Mouse (Mus musculus) liver, embryonic 13.5 days (tissue): ENCODE measurements around the gene Pla1a. TPM values are rescaled to one million over a fixed set of nuclear protein-coding genes. Genes with fewer than 3 reads are reported as not detected.

Experiments
- ATAC-seq: fragments of 200-750 bp; cut with Nextera tagmentation; 2 replicates; pipeline ENCODE4 v1.8.0; 2017; ENCODE audit warnings: low read depth, mild to moderate bottlenecking, moderate number of reproducible peaks, moderate library complexity
- DNase-seq: peaks from one replicate; pipeline ENCODE4 v3.0.0; 2022
- H3K27ac ChIP-seq: fragments of 300-500 bp; sonication (generic); 2 replicates; pipeline ENCODE4 v1.5.1; 2015; ENCODE audit warnings: moderate library complexity, mild to moderate bottlenecking, inconsistent platforms
- H3K27me3 ChIP-seq: fragments of 300-500 bp; sonication (generic); 2 replicates; pipeline ENCODE4 v1.6.1; 2015; ENCODE audit warnings: mild to moderate bottlenecking, inconsistent platforms
- H3K36me3 ChIP-seq: fragments of 300-500 bp; sonication (generic); 2 replicates; pipeline ENCODE4 v1.6.1; 2015; ENCODE audit warnings: mild to moderate bottlenecking, inconsistent platforms
- H3K4me1 ChIP-seq: fragments of 300-500 bp; sonication (generic); replicated peaks from 2 replicates; pipeline ENCODE4 v1.6.1; 2015; ENCODE audit warnings: inconsistent platforms
- H3K4me2 ChIP-seq: fragments of 300-500 bp; sonication (generic); 2 replicates; pipeline ENCODE4 v1.6.1; 2015; ENCODE audit warnings: inconsistent platforms, mild to moderate bottlenecking, moderate library complexity
- H3K4me3 ChIP-seq: fragments of 300-500 bp; sonication (generic); replicated peaks from 2 replicates; pipeline ENCODE4 v1.5.1; 2015; ENCODE audit warnings: mild to moderate bottlenecking, inconsistent platforms
- H3K9ac ChIP-seq: fragments of 300-500 bp; sonication (generic); 2 replicates; pipeline ENCODE4 v1.6.1; 2015; ENCODE audit warnings: mild to moderate bottlenecking, inconsistent platforms
- H3K9me3 ChIP-seq: fragments of 300-500 bp; sonication (generic); replicated peaks from 2 replicates; pipeline ENCODE4 v1.6.1; 2016; ENCODE audit warnings: inconsistent platforms
- WGBS: fragments of 180-500 bp; shearing (Covaris S2); methylation state at CpG from one replicate; pipeline ENCODE4 v1.1.7; 2015; ENCODE audit not compliant: insufficient replicate concordance; 5-methylcytosine and 5-hydroxymethylcytosine counted together
- polyA plus RNA-seq: library from polyadenylated mRNA; unstranded; fragments of >200 nt; fragmentation: Nextera tagmentation; extraction: Ambion mirVana; gene quantifications from 2 replicates; pipeline ENCODE4 v1.2.1, GENCODE M21; 2015

The Pla1a gene
- polyA plus RNA-seq, 1 experiment from 2014 or later: 8.4 TPM

GRCm38 (mm10) chr16:38363256-38363595 is 69.7 kb downstream of the Pla1a start:
- no peak overlapping the region; the same call in 1 of the 2 replicates for H3K4me2 ChIP-seq
- no peak for DNase-seq
- no peak overlapping the region for H3K4me3 ChIP-seq
- no peak for ATAC-seq
- 32% methylated on average over 3 of the region's 3 CpGs for WGBS
- no peak overlapping the region for H3K27ac ChIP-seq
- H3K36me3 ChIP-seq: no peaks in the 10 kb centered on the region
- no peaks in the 10 kb centered on the region for H3K9me3 ChIP-seq
- no peaks in the 10 kb centered on the region for H3K27me3 ChIP-seq
- peak overlapping the region; percentile 29; the same call in 1 of the 2 replicates for H3K9ac ChIP-seq
- H3K4me1 ChIP-seq: peaks cover 59% of the 10 kb centered on the region

DNA sequence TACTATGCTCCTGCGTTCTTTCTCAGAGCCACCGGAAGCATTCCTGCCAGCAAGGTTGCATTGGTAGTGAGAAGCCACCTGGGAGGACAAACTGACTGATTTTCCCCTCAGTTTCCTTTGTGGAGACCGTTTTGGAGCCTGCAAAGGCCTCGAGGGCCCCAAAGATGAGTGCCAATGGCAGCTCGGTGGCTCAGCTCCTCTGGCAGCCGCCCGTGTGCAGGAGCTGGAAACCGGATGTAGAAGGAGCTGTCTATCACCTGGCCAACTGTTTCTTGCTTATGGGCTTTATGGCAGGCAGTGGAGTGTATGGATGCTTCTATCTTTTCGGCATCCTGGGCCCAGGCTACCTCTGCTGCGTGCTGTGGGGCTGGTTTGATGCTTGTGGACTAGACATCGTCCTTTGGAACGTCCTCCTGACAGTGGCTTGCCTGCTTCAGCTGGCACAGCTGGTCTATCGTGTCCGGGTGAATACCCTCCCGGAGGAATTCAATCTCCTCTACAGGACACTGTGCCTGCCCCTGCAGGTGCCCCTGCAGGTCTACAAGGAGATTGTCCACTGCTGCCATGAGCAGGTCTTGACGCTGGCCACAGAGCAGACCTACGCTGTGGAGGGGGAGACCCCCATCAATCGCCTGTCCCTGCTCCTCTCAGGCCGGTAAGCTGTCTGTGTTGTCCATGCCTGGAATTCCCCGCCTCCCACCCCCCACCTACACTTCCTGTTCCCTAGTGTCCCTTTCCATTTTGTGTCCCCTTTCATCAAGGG is 70.3 kb downstream of the Pla1a start:
- Histone ChIP-seq H3K27me3 (no peaks in the 10 kb centered on the region), H3K4me3 (no peak overlapping the region), H3K4me1 (peaks cover 58% of the 10 kb centered on the region), H3K36me3 (peaks cover 4% of the 10 kb centered on the region; the same call in 1 of the 2 replicates), H3K27ac (no peak overlapping the region; the same call in 1 of the 2 replicates), H3K9me3 (no peaks in the 10 kb centered on the region), H3K4me2 (peak overlapping the region; percentile 12; the same call in 1 of the 2 replicates), H3K9ac (peak overlapping the region; percentile 29; the same call in 1 of the 2 replicates)
- no peak for ATAC-seq
- WGBS: 64% methylated on average over 20 of the region's 20 CpGs
- no peak for DNase-seq

- 57% methylated on average over 10 of the region's 10 CpGs for WGBS
- H3K4me1 ChIP-seq: peaks cover 56% of the 10 kb centered on the region
- peak within 1 kb of the TSS; percentile 24 for H3K27ac ChIP-seq
- ATAC-seq (no peak), DNase-seq (no peak)
- peak within 1 kb of the TSS; percentile 29; the same call in 1 of the 2 replicates for H3K9ac ChIP-seq
- no peak within 1 kb of the TSS for H3K4me3 ChIP-seq
- peak within 1 kb of the TSS; percentile 12 for H3K4me2 ChIP-seq
- no peaks in the 10 kb centered on the region for H3K27me3 ChIP-seq
- H3K9me3 ChIP-seq: no peaks in the 10 kb centered on the region
- H3K36me3 ChIP-seq: peaks cover 4% of the 10 kb centered on the region; the same call in 1 of the 2 replicates
These were observed 71.0 kb downstream of the Pla1a start, which contains the start of gene Popdc2 for GRCm38 (mm10) chr16:38361933-38362332. Popdc2 (plus strand) TSS chr16:38362209.

DNA sequence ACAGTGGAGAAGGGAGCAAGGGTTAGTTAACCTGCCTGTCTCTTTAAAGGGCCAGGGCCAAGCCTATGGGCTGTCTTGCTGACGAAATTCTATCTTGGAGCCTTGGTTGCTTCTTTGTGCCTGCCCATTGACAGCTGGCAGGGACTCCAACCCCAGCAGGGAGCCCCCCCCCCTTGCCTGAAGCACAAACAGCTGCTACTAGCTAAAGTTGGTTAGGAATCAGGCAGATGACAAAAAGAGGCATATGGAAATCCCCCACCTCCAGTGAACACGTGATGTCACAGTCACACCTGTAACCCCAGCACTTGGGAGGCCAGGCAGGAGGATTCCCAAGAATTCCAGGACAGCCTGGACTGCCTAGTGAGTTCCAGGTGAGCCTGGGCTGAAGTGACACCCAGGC is 72.6 kb downstream of the Pla1a start:
- Histone ChIP-seq H3K27ac (no peak overlapping the region), H3K4me2 (no peak overlapping the region), H3K36me3 (peaks cover 4% of the 10 kb centered on the region; the same call in 1 of the 2 replicates), H3K9ac (no peak overlapping the region), H3K27me3 (no peaks in the 10 kb centered on the region), H3K4me1 (peaks cover 45% of the 10 kb centered on the region), H3K4me3 (no peak overlapping the region), H3K9me3 (no peaks in the 10 kb centered on the region)
- WGBS: 43% methylated on average over 2 of the region's 2 CpGs
- DNase-seq: no peak
- 0 out of 2 replicates have a peak, but pooled peaks have one; percentile 30 for ATAC-seq

DNA sequence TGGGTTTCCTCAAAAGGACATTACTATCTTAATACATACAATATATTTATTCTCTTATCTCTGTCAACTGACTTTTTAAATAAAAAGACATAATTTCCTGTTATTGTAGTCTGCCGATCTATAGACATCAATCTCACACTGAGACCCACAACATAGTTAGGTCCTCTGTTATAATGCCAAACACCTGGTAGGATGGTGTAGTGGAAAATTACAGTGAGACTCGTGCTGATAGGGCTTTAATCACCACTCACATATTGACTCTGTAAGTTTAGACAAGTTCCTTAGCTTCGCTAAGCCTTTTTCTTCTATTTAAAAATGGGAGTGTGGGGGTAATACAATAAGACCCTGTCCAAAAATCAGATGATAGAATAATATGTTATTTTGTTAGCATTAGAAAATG is 73.1 kb downstream of the Pla1a start:
- 49% methylated on average over 3 of the region's 3 CpGs for WGBS
- no peak overlapping the region for H3K27ac ChIP-seq

DNA sequence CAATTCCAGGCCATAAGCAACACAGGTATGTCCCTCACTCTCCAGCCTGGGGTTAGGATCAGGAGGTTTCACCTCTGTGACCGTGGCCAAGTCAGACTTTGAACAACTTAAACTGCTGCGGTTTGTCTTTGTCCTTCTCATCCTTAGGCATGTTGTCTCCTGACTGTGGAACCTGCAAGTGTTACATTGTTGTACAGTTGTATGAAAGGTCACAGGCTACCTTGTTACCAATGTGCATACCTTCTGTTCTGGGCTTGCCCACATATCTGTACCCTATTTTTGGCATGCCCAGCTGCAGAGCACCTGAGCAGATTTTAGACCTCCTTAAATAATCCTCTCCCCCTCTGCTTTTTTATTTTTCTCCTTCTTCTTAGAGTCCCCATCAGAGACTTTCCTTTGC is 73.7 kb downstream of the Pla1a start:
- Histone ChIP-seq H3K27me3 (no peaks in the 10 kb centered on the region), H3K27ac (no peak overlapping the region), H3K4me3 (no peak overlapping the region), H3K4me1 (peaks cover 44% of the 10 kb centered on the region), H3K4me2 (no peak overlapping the region), H3K9me3 (no peaks in the 10 kb centered on the region), H3K36me3 (peaks cover 4% of the 10 kb centered on the region; the same call in 1 of the 2 replicates), H3K9ac (no peak overlapping the region)
- ATAC-seq: no peak
- no peak for DNase-seq
- 83% methylated on average over 2 of the region's 2 CpGs for WGBS

More for the DNA sequence above, 73.1 kb downstream of the Pla1a start:
- Histone ChIP-seq H3K4me1 (peaks cover 45% of the 10 kb centered on the region), H3K27me3 (no peaks in the 10 kb centered on the region), H3K4me3 (no peak overlapping the region), H3K36me3 (peaks cover 4% of the 10 kb centered on the region; the same call in 1 of the 2 replicates), H3K9me3 (no peaks in the 10 kb centered on the region), H3K4me2 (no peak overlapping the region), H3K9ac (no peak overlapping the region)
- DNase-seq (no peak), ATAC-seq (no peak)

- no peaks in the 10 kb centered on the region for H3K9me3 ChIP-seq
- DNase-seq: no peak
- H3K4me1 ChIP-seq: peaks cover 43% of the 10 kb centered on the region
- H3K27ac ChIP-seq: no peak overlapping the region
- H3K4me2 ChIP-seq: no peak overlapping the region
- ATAC-seq: no peak
- H3K4me3 ChIP-seq: no peak overlapping the region
- H3K27me3 ChIP-seq: no peaks in the 10 kb centered on the region
- 60% methylated on average over 6 of the region's 6 CpGs for WGBS
- H3K36me3 ChIP-seq: peaks cover 10% of the 10 kb centered on the region
- H3K9ac ChIP-seq: no peak overlapping the region
These were observed 74.6 kb downstream of the Pla1a start for GRCm38 (mm10) chr16:38358256-38358812.

DNA sequence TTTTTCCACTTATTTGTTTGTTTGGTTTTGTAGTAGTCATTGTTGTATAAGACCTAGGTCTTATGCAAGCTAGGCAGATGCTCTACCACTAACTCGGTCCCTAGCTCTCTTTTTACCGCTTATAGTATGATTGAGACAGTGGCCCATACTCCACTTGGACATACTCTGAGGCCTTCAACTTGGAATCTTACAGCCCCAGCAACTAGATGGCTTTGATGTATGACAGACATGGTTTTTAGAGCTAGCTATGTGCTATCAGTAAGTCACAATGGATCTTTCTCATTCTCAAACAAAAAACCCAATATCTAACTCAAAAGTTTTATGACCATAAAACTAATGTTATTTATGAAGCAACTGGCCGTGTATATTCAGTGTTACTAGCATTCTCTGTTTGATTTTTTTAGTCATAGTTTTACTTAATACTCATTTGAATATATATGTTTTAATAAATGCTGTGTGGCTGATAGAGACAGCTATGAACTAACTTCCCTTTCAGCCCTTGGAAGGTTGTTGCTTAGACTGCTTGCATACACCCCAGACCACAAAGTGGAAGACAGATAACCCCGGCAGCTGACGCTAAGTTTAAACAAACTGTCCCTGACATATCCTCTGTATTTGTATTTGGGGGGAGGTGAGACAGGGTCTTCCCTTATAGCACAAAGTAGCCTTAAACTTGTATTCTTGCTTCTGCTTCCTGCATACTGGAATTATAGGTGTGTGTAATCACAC is 78.6 kb downstream of the Pla1a start:
- Histone ChIP-seq H3K9me3 (no peaks in the 10 kb centered on the region), H3K36me3 (peaks cover 43% of the 10 kb centered on the region), H3K4me2 (no peak overlapping the region), H3K27ac (peak overlapping the region; percentile 37; the same call in 1 of the 2 replicates), H3K4me1 (peaks cover 45% of the 10 kb centered on the region), H3K27me3 (no peaks in the 10 kb centered on the region), H3K4me3 (no peak overlapping the region), H3K9ac (no peak overlapping the region)
- ATAC-seq (no peak), DNase-seq (no peak)
- 37% methylated on average over 5 of the region's 5 CpGs for WGBS

- DNase-seq (no peak), ATAC-seq (no peak)
- Histone ChIP-seq H3K4me1 (peaks cover 51% of the 10 kb centered on the region), H3K4me3 (no peak overlapping the region), H3K9ac (no peak overlapping the region), H3K9me3 (no peaks in the 10 kb centered on the region), H3K27me3 (no peaks in the 10 kb centered on the region), H3K4me2 (no peak overlapping the region), H3K36me3 (peaks cover 48% of the 10 kb centered on the region), H3K27ac (peak overlapping the region; percentile 37)
- 63% methylated on average over 2 of the region's 2 CpGs for WGBS
These were observed 79.3 kb downstream of the Pla1a start for GRCm38 (mm10) chr16:38353642-38354041.

GRCm38 (mm10) chr16:38352851-38353250 is 80.1 kb downstream of the Pla1a start:
- DNase-seq: no peak
- peaks cover 45% of the 10 kb centered on the region for H3K36me3 ChIP-seq
- ATAC-seq: no peak

GRCm38 (mm10) chr16:38352031-38352430 is 80.9 kb downstream of the Pla1a start:
- whole genome bisulfite sequencing: 77% methylated on average over 7 of the region's 7 CpGs
- Histone ChIP-seq H3K9ac (no peak overlapping the region), H3K27ac (peak overlapping the region; percentile 54), H3K4me2 (no peak overlapping the region), H3K4me1 (peaks cover 63% of the 10 kb centered on the region), H3K4me3 (no peak overlapping the region), H3K36me3 (peaks cover 44% of the 10 kb centered on the region), H3K27me3 (no peaks in the 10 kb centered on the region), H3K9me3 (no peaks in the 10 kb centered on the region)
- DNase-seq (no peak), ATAC-seq (no peak)

More at GRCm38 (mm10) chr16:38352851-38353250, 80.1 kb downstream of the Pla1a start:
- peaks cover 59% of the 10 kb centered on the region for H3K4me1 ChIP-seq
- no peak overlapping the region for H3K9ac ChIP-seq
- no peaks in the 10 kb centered on the region for H3K9me3 ChIP-seq
- no peak overlapping the region for H3K27ac ChIP-seq
- H3K27me3 ChIP-seq: no peaks in the 10 kb centered on the region
- H3K4me3 ChIP-seq: no peak overlapping the region
- H3K4me2 ChIP-seq: no peak overlapping the region
